Mouse (Mus musculus): ENCODE results near the gene Zbtb44.

DNA sequence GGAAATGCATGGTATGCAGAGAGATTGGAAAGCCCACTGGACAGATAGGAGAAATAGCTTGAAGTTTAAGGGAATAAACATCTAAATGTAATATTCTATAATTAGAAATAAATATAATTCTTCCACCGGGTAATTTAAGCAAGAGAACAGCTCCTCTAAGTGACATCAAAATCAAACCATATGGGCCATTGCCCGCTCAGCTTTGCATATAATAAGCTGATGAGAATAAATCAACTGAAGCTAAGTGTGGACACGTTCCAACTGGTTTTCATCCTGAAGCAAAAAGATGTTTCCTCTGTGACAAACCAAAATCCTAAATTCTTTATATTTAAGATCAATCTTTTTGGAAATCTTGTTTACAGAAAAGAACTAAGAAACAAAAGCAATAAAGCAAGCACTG lies 19.7 kb upstream of the Zbtb44 start:
- TF ChIP-seq POLR2A (IDR thresholded peaks at IDR 0.05; ENCODE audit: insufficient read depth, low read depth, low read length): no peak
- no peak for TF ChIP-seq EP300 (IDR thresholded peaks at IDR 0.05; ENCODE audit: insufficient read depth, low read depth, low read length)
- no peak for TF ChIP-seq CTCF (IDR thresholded peaks at IDR 0.05)
